In the genomic region with DNA sequence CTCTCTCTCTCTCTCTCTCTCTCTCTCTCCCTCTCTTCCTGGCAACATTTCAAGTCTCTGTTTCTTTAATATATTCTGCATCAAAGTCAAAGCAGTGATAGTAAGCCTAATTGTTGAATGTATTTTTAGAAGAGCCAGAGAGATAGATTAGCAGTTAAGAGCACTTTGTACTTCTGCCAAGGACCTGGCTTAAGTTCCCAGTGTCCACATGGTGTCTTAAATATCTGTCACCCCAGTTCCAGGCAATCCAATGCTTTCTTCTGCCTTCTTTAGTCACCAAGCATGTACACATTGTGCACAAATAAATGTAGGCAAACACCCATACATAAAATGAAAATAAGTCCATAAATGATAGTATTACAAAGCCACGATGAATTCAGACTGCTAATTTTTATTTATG, we compare ENCODE assay signal across 19 mouse cellular contexts.
A peak's percentile ranks its signal among the peaks of the same experiment; 100 is the strongest.
DNase-seq lines count a peak whose midpoint lies in the region; ATAC-seq and TF ChIP-seq lines count a peak whose summit lies in the region.
"Had no signal": no experiment of that assay in that cellular context is flagged by ENCODE, and none has a peak within 500 bp of the region (broad histone marks: within the 10 kb centered on the region; RNA-seq: fewer than 3 reads in every experiment).

No protein-coding gene starts in this region.

- no peak overlapping the region for H3K27ac ChIP-seq in hindbrain, embryonic 16.5 days (ENCODE audit: low read depth, low read length)
- H3K27ac ChIP-seq in hindbrain, embryonic 12.5 days: no peak overlapping the region
- H3K27ac ChIP-seq in lung, embryonic 15.5 days: no peak overlapping the region
- H3K27ac ChIP-seq: forebrain, embryonic 10.5 days; forebrain, embryonic 13.5 days; heart, adult 2 months; heart, embryonic 10.5 days; heart, embryonic 13.5 days had no signal

- DNase-seq in gastrocnemius, adult 18-20 months (ENCODE audit: low spot score): peak; percentile 50
- no peak for DNase-seq in gastrocnemius, postnatal 10 days
- no peak for DNase-seq in lung, adult 2 months
- DNase-seq in right cerebral cortex, postnatal 4 days: no peak
- DNase-seq: cerebellum, adult 18-20 months; cerebellum, adult 9-10 months; cerebellum, postnatal 14 days; heart, adult 2 months; heart, postnatal 14 days; heart, postnatal 4 days had no signal

- no peak overlapping the region for H3K9ac ChIP-seq in hindbrain, embryonic 16.5 days (ENCODE audit: low read depth, low read length)
- H3K9ac ChIP-seq in hindbrain, embryonic 12.5 days: no peak overlapping the region
- no peak overlapping the region for H3K9ac ChIP-seq in lung, embryonic 15.5 days
- H3K9ac ChIP-seq: forebrain, embryonic 13.5 days; heart, embryonic 13.5 days had no signal

- WGBS in hindbrain, embryonic 16.5 days: 75% methylated on average over 1 of the region's 1 CpGs
- WGBS in hindbrain, embryonic 12.5 days: 72% methylated on average over 1 of the region's 1 CpGs
- 43% methylated on average over 1 of the region's 1 CpGs for WGBS in lung, embryonic 15.5 days
- 43% methylated on average over 1 of the region's 1 CpGs for WGBS in lung, adult 2 months

- no peaks in the 10 kb centered on the region for H3K4me1 ChIP-seq in hindbrain, embryonic 16.5 days (ENCODE audit: control insufficient read depth, insufficient read depth, low read depth, low read length)
- no peaks in the 10 kb centered on the region for H3K4me1 ChIP-seq in hindbrain, embryonic 12.5 days
- H3K4me1 ChIP-seq in lung, embryonic 15.5 days: 0 out of 2 replicates have a peak, but pooled peaks cover 3% of the 10 kb centered on the region
- H3K4me1 ChIP-seq in lung, adult 2 months (ENCODE audit: control insufficient read depth, insufficient read depth, low read length): no peaks in the 10 kb centered on the region
- H3K4me1 ChIP-seq: forebrain, embryonic 10.5 days; forebrain, embryonic 13.5 days; heart, embryonic 10.5 days; heart, embryonic 13.5 days had no signal

- TF ChIP-seq POLR2A in lung, adult 2 months (IDR thresholded peaks at IDR 0.05; ENCODE audit: borderline replicate concordance, extremely low read depth, low read depth, low read length): no peak

- no peaks in the 10 kb centered on the region for H3K36me3 ChIP-seq in hindbrain, embryonic 16.5 days (ENCODE audit: control insufficient read depth, insufficient read depth, low read length)
- H3K36me3 ChIP-seq in hindbrain, embryonic 12.5 days: no peaks in the 10 kb centered on the region
- no peaks in the 10 kb centered on the region for H3K36me3 ChIP-seq in lung, embryonic 15.5 days
- H3K36me3 ChIP-seq: forebrain, embryonic 10.5 days; heart, embryonic 10.5 days; heart, embryonic 13.5 days had no signal

- ATAC-seq in hindbrain, embryonic 16.5 days: 0 out of 2 replicates have a peak, but pooled peaks have one; percentile 40
- no peak for ATAC-seq in hindbrain, embryonic 12.5 days (ENCODE audit: low FRiP score)
- peak; percentile 57; the same call in 1 of the 2 replicates for ATAC-seq in lung, embryonic 15.5 days (ENCODE audit: borderline replicate concordance, extremely low read depth, low FRiP score, low TSS enrichment)
- ATAC-seq: forebrain, embryonic 13.5 days; forebrain, embryonic 16.5 days; Patski had no signal

- no peak overlapping the region for H3K4me3 ChIP-seq in hindbrain, embryonic 16.5 days (ENCODE audit: low read length)
- H3K4me3 ChIP-seq in hindbrain, embryonic 12.5 days: no peak overlapping the region
- no peak overlapping the region for H3K4me3 ChIP-seq in lung, embryonic 15.5 days
- no peak overlapping the region for H3K4me3 ChIP-seq in lung, adult 2 months (replicated peaks; ENCODE audit: extremely low read depth, low read depth, low read length)
- H3K4me3 ChIP-seq: forebrain, embryonic 10.5 days; forebrain, embryonic 13.5 days; heart, adult 2 months; heart, embryonic 10.5 days; heart, embryonic 13.5 days had no signal

- no peak for TF ChIP-seq CTCF in lung, adult 2 months (IDR thresholded peaks at IDR 0.05; ENCODE audit: insufficient read depth, low read length)

- no peaks in the 10 kb centered on the region for H3K9me3 ChIP-seq in hindbrain, embryonic 16.5 days (ENCODE audit: control insufficient read depth, low read length)
- H3K9me3 ChIP-seq in hindbrain, embryonic 12.5 days (replicated peaks): no peaks in the 10 kb centered on the region
- H3K9me3 ChIP-seq in lung, embryonic 15.5 days: no peaks in the 10 kb centered on the region
- H3K9me3 ChIP-seq: forebrain, embryonic 10.5 days; forebrain, embryonic 13.5 days; heart, embryonic 10.5 days; heart, embryonic 13.5 days had no signal

- H3K27me3 ChIP-seq in hindbrain, embryonic 16.5 days (replicated peaks; ENCODE audit: control insufficient read depth, insufficient read depth, low read length): no peaks in the 10 kb centered on the region
- no peaks in the 10 kb centered on the region for H3K27me3 ChIP-seq in hindbrain, embryonic 12.5 days
- no peaks in the 10 kb centered on the region for H3K27me3 ChIP-seq in lung, embryonic 15.5 days
- H3K27me3 ChIP-seq: forebrain, embryonic 13.5 days; heart, embryonic 13.5 days; Patski had no signal

- H3K4me2 ChIP-seq in hindbrain, embryonic 16.5 days (ENCODE audit: low read length): no peak overlapping the region
- H3K4me2 ChIP-seq in hindbrain, embryonic 12.5 days (replicated peaks): no peak overlapping the region
- H3K4me2 ChIP-seq in lung, embryonic 15.5 days: no peak overlapping the region
- H3K4me2 ChIP-seq: forebrain, embryonic 13.5 days; heart, embryonic 13.5 days had no signal
